Mouse (Mus musculus): ENCODE results near the gene Acsm4. TPM values are rescaled to one million over a fixed set of nuclear protein-coding genes. Genes with fewer than 3 reads are reported as not detected.

Acsm4 gene
- polyA plus RNA-seq, 1 experiment: not detected

GRCm38 (mm10) chr7:119673465-119673864, 16.4 kb upstream of the Acsm4 start:
- H3K27me3 ChIP-seq (ENCODE audit: control insufficient read depth, insufficient read depth, insufficient read length): peaks cover 6% of the 10 kb centered on the region
- H3K79me2 ChIP-seq (ENCODE audit: control insufficient read depth, insufficient read depth): no peaks in the 10 kb centered on the region
- TF ChIP-seq USF1 (IDR thresholded peaks at IDR 0.05; ENCODE audit: low read depth) (no peak), MYOG (IDR thresholded peaks at IDR 0.05; ENCODE audit: control insufficient read depth in 1 of 3, insufficient read depth in 1 of 3, insufficient read length in 2 of 3, low read depth in 2 of 3) (no peak), MYOD1 (IDR thresholded peaks at IDR 0.05; ENCODE audit: control insufficient read depth in 1 of 3, insufficient read length in 2 of 3, low read depth in 2 of 3) (no peak), TCF12 (IDR thresholded peaks at IDR 0.05; ENCODE audit: insufficient read depth, poor library complexity, severe bottlenecking) (no peak), POLR2AphosphoS2 (IDR thresholded peaks at IDR 0.05; ENCODE audit: insufficient read length, low read depth) (no peak), SRF (IDR thresholded peaks at IDR 0.05; ENCODE audit: control insufficient read depth, insufficient read length, low read depth) (no peak), MAX (IDR thresholded peaks at IDR 0.05; ENCODE audit: low read depth) (no peak)
- no peak overlapping the region for H3K4me2 ChIP-seq (ENCODE audit: low read depth)
- no peak overlapping the region for H3K4me3 ChIP-seq
- H3K36me3 ChIP-seq (ENCODE audit: control insufficient read depth, insufficient read depth): no peaks in the 10 kb centered on the region
- H3ac ChIP-seq (ENCODE audit: control insufficient read depth, insufficient read length): no peak overlapping the region

GRCm38 (mm10) chr7:119680107-119680506, 9.7 kb upstream of the Acsm4 start:
- H3ac ChIP-seq (ENCODE audit: control insufficient read depth, insufficient read length): no peak overlapping the region
- TF ChIP-seq REST (IDR thresholded peaks at IDR 0.05; ENCODE audit: insufficient read depth, insufficient read length) (no peak), CEBPB (IDR thresholded peaks at IDR 0.05; ENCODE audit: insufficient read depth, poor library complexity, severe bottlenecking) (no peak)
- peaks cover 6% of the 10 kb centered on the region for H3K27me3 ChIP-seq (ENCODE audit: control insufficient read depth, insufficient read depth, insufficient read length)
- H3K4me2 ChIP-seq (ENCODE audit: low read depth): no peak overlapping the region
- no peaks in the 10 kb centered on the region for H3K79me2 ChIP-seq (ENCODE audit: control insufficient read depth, insufficient read depth)
- H3K4me3 ChIP-seq: no peak overlapping the region
- H3K36me3 ChIP-seq (ENCODE audit: control insufficient read depth, insufficient read depth): no peaks in the 10 kb centered on the region

DNA sequence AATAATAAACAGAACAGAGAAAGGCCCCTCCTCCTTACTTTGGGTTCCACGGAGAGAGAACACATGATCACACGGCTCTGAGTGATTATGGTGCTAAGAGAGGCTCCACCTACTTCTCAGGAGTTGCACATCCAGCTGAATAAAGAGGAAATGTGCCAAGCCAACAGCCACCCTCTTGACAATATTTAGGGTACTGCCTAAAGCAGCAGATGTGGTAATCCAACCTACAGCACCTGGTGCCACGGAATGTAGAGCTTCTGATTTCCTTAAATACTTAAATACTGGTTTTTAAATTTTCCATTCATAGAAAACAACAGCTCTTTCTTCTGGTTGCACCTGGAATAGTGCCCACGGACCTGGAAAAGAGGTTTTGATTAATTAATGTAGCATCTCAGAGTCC, 7.1 kb upstream of the Acsm4 start:
- Histone ChIP-seq H3K36me3 (ENCODE audit: control insufficient read depth, insufficient read depth) (no peaks in the 10 kb centered on the region), H3ac (ENCODE audit: control insufficient read depth, insufficient read length) (no peak overlapping the region)
- TF ChIP-seq REST (IDR thresholded peaks at IDR 0.05; ENCODE audit: insufficient read depth, insufficient read length) (no peak), USF1 (IDR thresholded peaks at IDR 0.05; ENCODE audit: low read depth) (no peak), CEBPB (IDR thresholded peaks at IDR 0.05; ENCODE audit: insufficient read depth, poor library complexity, severe bottlenecking) (no peak), MYOG (IDR thresholded peaks at IDR 0.05; ENCODE audit: control insufficient read depth in 1 of 3, insufficient read depth in 1 of 3, insufficient read length in 2 of 3, low read depth in 2 of 3) (no peak), TCF3 (IDR thresholded peaks at IDR 0.05; ENCODE audit: insufficient read length, low read depth) (no peak), E2F4 (IDR thresholded peaks at IDR 0.05; ENCODE audit: insufficient read depth) (no peak), POLR2AphosphoS2 (IDR thresholded peaks at IDR 0.05; ENCODE audit: insufficient read length, low read depth) (no peak)

DNA sequence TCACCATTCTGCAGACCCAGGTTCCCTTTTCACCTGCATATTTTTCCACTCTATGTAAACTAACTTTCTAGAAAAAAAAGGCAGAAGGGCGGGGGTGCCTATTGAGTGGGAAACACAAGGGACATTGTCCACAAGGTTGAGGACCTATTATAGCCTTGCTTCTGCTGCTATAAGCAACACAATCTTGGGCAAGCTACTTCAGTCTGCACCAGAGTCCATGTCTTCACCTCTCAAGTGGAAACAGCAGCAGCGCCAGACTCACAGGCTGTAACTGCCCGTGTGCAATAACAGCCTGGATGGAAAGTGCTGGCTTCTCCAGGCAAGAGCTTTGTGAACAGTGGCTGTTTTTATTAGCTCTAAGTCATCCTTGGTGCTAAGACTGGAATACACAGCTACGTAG, 2.5 kb downstream of the Acsm4 start:
- H3K36me3 ChIP-seq (ENCODE audit: control insufficient read depth, insufficient read depth): no peaks in the 10 kb centered on the region
- no peak overlapping the region for H3K4me2 ChIP-seq (ENCODE audit: low read depth)
- no peak overlapping the region for H3ac ChIP-seq (ENCODE audit: control insufficient read depth, insufficient read length)
- no peak overlapping the region for H3K4me3 ChIP-seq
- no peaks in the 10 kb centered on the region for H3K27me3 ChIP-seq (ENCODE audit: control insufficient read depth, insufficient read depth, insufficient read length)
- TF ChIP-seq E2F4 (IDR thresholded peaks at IDR 0.05; ENCODE audit: insufficient read depth) (no peak), CEBPB (IDR thresholded peaks at IDR 0.05; ENCODE audit: insufficient read depth, poor library complexity, severe bottlenecking) (no peak), MYOD1 (IDR thresholded peaks at IDR 0.05; ENCODE audit: control insufficient read depth in 1 of 3, insufficient read length in 2 of 3, low read depth in 2 of 3) (no peak), TCF3 (IDR thresholded peaks at IDR 0.05; ENCODE audit: insufficient read length, low read depth) (no peak), POLR2AphosphoS2 (IDR thresholded peaks at IDR 0.05; ENCODE audit: insufficient read length, low read depth) (no peak), SRF (IDR thresholded peaks at IDR 0.05; ENCODE audit: control insufficient read depth, insufficient read length, low read depth) (no peak), MYOG (IDR thresholded peaks at IDR 0.05; ENCODE audit: control insufficient read depth in 1 of 3, insufficient read depth in 1 of 3, insufficient read length in 2 of 3, low read depth in 2 of 3) (no peak), REST (IDR thresholded peaks at IDR 0.05; ENCODE audit: insufficient read depth, insufficient read length) (no peak), USF1 (IDR thresholded peaks at IDR 0.05; ENCODE audit: low read depth) (no peak), TCF12 (IDR thresholded peaks at IDR 0.05; ENCODE audit: insufficient read depth, poor library complexity, severe bottlenecking) (no peak), MAX (IDR thresholded peaks at IDR 0.05; ENCODE audit: low read depth) (no peak), POLR2A (IDR thresholded peaks at IDR 0.05; ENCODE audit: insufficient read length, low read depth) (no peak)
- H3K79me2 ChIP-seq (ENCODE audit: control insufficient read depth, insufficient read depth): no peaks in the 10 kb centered on the region

More for the DNA sequence above, 7.1 kb upstream of the Acsm4 start:
- Histone ChIP-seq H3K27me3 (ENCODE audit: control insufficient read depth, insufficient read depth, insufficient read length) (no peaks in the 10 kb centered on the region), H3K4me2 (ENCODE audit: low read depth) (no peak overlapping the region), H3K4me3 (no peak overlapping the region), H3K79me2 (ENCODE audit: control insufficient read depth, insufficient read depth) (no peaks in the 10 kb centered on the region)

- no peaks in the 10 kb centered on the region for H3K36me3 ChIP-seq (ENCODE audit: control insufficient read depth, insufficient read depth)
- no peak for TF ChIP-seq TCF12 (IDR thresholded peaks at IDR 0.05; ENCODE audit: insufficient read depth, poor library complexity, severe bottlenecking)
- no peaks in the 10 kb centered on the region for H3K27me3 ChIP-seq (ENCODE audit: control insufficient read depth, insufficient read depth, insufficient read length)
- no peak overlapping the region for H3K4me3 ChIP-seq
- no peak overlapping the region for H3K4me2 ChIP-seq (ENCODE audit: low read depth)
- no peaks in the 10 kb centered on the region for H3K79me2 ChIP-seq (ENCODE audit: control insufficient read depth, insufficient read depth)
- no peak overlapping the region for H3ac ChIP-seq (ENCODE audit: control insufficient read depth, insufficient read length)
These were observed 5.1 kb downstream of the Acsm4 start for GRCm38 (mm10) chr7:119694926-119695325.

DNA sequence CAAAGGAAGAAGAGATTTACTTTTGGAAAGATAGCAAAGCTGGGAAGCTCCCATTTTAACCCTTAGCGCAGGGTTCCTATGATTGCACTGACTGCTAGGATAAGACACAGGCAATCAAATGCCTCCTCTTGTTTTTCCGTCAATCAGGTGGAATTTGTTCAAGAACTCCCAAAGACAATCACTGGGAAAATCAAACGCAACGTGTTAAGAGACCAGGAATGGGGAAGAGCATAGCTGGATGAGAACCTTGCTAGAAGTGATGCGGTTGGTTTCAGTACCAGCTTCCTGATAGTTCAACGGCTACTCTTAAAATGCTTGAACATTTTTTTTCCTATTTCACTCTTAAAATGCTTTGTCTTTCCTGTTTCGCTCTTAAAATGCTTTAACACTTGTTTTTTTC, 24.3 kb downstream of the Acsm4 start:
- no peak overlapping the region for H3K4me2 ChIP-seq (ENCODE audit: low read depth)
- TF ChIP-seq MYOD1 (IDR thresholded peaks at IDR 0.05; ENCODE audit: control insufficient read depth in 1 of 3, insufficient read length in 2 of 3, low read depth in 2 of 3) (no peak), SRF (IDR thresholded peaks at IDR 0.05; ENCODE audit: control insufficient read depth, insufficient read length, low read depth) (no peak), USF1 (IDR thresholded peaks at IDR 0.05; ENCODE audit: low read depth) (no peak), POLR2AphosphoS2 (IDR thresholded peaks at IDR 0.05; ENCODE audit: insufficient read length, low read depth) (no peak), REST (IDR thresholded peaks at IDR 0.05; ENCODE audit: insufficient read depth, insufficient read length) (no peak), POLR2A (IDR thresholded peaks at IDR 0.05; ENCODE audit: insufficient read length, low read depth) (no peak), TCF3 (IDR thresholded peaks at IDR 0.05; ENCODE audit: insufficient read length, low read depth) (no peak), MAX (IDR thresholded peaks at IDR 0.05; ENCODE audit: low read depth) (no peak), MYOG (IDR thresholded peaks at IDR 0.05; ENCODE audit: control insufficient read depth in 1 of 3, insufficient read depth in 1 of 3, insufficient read length in 2 of 3, low read depth in 2 of 3) (no peak), E2F4 (IDR thresholded peaks at IDR 0.05; ENCODE audit: insufficient read depth) (no peak), TCF12 (IDR thresholded peaks at IDR 0.05; ENCODE audit: insufficient read depth, poor library complexity, severe bottlenecking) (no peak), CEBPB (IDR thresholded peaks at IDR 0.05; ENCODE audit: insufficient read depth, poor library complexity, severe bottlenecking) (no peak)
- no peak overlapping the region for H3K4me3 ChIP-seq
- H3K27me3 ChIP-seq (ENCODE audit: control insufficient read depth, insufficient read depth, insufficient read length): no peaks in the 10 kb centered on the region
- H3K79me2 ChIP-seq (ENCODE audit: control insufficient read depth, insufficient read depth): no peaks in the 10 kb centered on the region
- no peak overlapping the region for H3ac ChIP-seq (ENCODE audit: control insufficient read depth, insufficient read length)
- H3K36me3 ChIP-seq (ENCODE audit: control insufficient read depth, insufficient read depth): peaks cover 21% of the 10 kb centered on the region

All from myocyte (in vitro differentiated cells).